Mouse (Mus musculus) ES-Bruce4 (cell line): ENCODE data around the gene Polr1c.

ENCODE experiments used
- CTCF ChIP-seq: IDR thresholded peaks from one replicate; pipeline ENCODE4 v1.8.1; 2011; ENCODE audit warnings: low read depth, low read length
- EP300 ChIP-seq: IDR thresholded peaks from 2 replicates; pipeline ENCODE4 v1.6.1; 2011; ENCODE audit warnings: low read depth, low read length; ENCODE audit not compliant: insufficient read depth

- TF ChIP-seq CTCF (no peak), EP300 (no peak)
These were observed 11.8 kb upstream of the Polr1c start for GRCm38 (mm10) chr17:46259675-46260074.
